Mouse (Mus musculus): ENCODE results near the gene Itpr2.

DNA sequence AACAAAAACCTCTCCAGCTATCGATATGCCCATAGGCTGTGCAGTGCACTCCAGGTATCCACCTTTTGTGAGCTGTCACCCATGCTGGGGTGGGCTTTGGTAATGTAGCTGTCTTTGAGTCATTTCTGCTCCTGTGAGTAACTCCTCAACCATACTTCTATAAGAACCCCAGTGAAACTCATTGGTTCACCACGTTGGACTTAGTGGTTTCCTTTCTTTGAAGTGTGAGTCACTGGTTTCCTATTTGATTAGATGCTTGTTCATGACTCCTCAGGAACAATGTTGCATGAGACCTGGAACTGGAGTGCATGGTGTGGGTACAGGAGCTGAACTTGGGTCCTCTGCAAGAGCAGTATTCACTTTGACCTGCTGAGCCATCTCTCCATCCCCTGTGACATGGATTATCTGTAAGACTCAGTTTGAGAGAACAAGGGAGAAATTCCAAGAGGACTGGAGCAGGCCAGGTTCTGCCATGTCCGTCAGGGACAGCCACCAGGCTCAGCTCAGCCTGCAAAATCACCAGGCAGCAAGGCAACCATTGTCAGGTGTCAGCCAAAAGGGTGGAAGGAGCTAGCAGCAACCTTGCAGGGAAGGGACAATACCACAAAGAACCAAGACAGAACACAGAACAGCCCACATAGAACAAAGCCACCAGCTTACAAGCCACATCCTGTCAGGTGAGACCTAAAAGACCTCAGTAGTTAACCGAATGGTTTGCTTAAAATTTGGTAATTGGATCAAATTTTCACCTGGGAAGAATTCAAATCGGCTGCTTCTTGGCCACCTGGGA is 19.6 kb upstream of the Itpr2 start:
- TF ChIP-seq CTCF (IDR thresholded peaks at IDR 0.05; ENCODE audit: low read depth) (no peak), EP300 (optimal IDR thresholded peaks at IDR 0.05) (no peak)

All from stomach, postnatal 0 days (tissue).